Mouse (Mus musculus) embryonic facial prominence, embryonic 10.5 days (tissue): ENCODE measurements around the gene Pou2f3. TPM values are rescaled to one million over a fixed set of nuclear protein-coding genes. Genes with fewer than 3 reads are reported as not detected.

Experiments
- DNase-seq: peaks from one replicate; pipeline ENCODE4 v3.0.0-alpha.2; 2017; ENCODE audit warnings: low spot score
- H3K27ac ChIP-seq: fragments of 300-500 bp; sonication (generic); replicated peaks from 2 replicates; pipeline ENCODE4 v1.5.1; 2016; ENCODE audit warnings: mild to moderate bottlenecking
- H3K27me3 ChIP-seq: fragments of 300-500 bp; sonication (generic); replicated peaks from 2 replicates; pipeline ENCODE4 v1.6.1; 2016; ENCODE audit warnings: low read depth, mild to moderate bottlenecking; ENCODE audit not compliant: poor library complexity, severe bottlenecking
- H3K36me3 ChIP-seq: fragments of 300-500 bp; sonication (generic); replicated peaks from 2 replicates; pipeline ENCODE4 v1.6.1; 2016; ENCODE audit warnings: mild to moderate bottlenecking, moderate library complexity
- H3K4me1 ChIP-seq: fragments of 300-500 bp; sonication (generic); 2 replicates; pipeline ENCODE4 v1.6.1; 2016
- H3K4me3 ChIP-seq: fragments of 300-500 bp; sonication (generic); 2 replicates; pipeline ENCODE4 v1.5.1; 2016; ENCODE audit warnings: mild to moderate bottlenecking, moderate library complexity
- H3K9me3 ChIP-seq: fragments of 300-500 bp; sonication (generic); 2 replicates; pipeline ENCODE4 v1.6.1; 2016; ENCODE audit warnings: mild to moderate bottlenecking
- WGBS: fragments of 180-500 bp; shearing (Covaris S2); methylation state at CpG from one replicate; pipeline ENCODE4 v1.1.7; 2016; 5-methylcytosine and 5-hydroxymethylcytosine counted together
- polyA plus RNA-seq: library from polyadenylated mRNA; unstranded; fragments of >200 nt; fragmentation: Nextera tagmentation; extraction: Ambion mirVana; gene quantifications from 2 replicates; pipeline ENCODE4 v1.2.1, GENCODE M21; 2016

Gene Pou2f3
- polyA plus RNA-seq, 1 experiment from 2014 or later = not detected

DNA sequence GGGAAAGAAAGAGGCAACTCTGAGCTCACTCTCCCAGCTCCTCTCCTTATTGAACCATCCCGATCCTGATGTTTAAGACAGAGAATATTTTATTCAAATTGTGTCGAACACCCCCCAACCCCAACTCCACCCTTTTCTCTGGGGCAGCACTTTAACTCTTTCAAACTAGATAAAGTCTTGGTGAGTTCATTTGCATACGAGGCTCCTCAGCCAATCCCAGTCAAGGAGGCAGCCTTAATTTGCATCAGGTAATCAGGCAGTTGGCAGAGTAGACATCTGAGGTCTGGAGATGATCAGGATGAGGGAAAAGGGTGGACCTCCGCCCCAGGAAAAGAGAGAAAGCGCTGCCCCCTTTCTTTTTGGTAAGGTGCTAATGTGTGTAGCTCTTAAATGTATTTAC is 10.0 kb downstream of the Pou2f3 start:
- Histone ChIP-seq H3K27me3 (peaks cover 75% of the 10 kb centered on the region), H3K4me3 (peak overlapping the region; percentile 37), H3K27ac (no peak overlapping the region), H3K4me1 (peaks cover 16% of the 10 kb centered on the region), H3K36me3 (no peaks in the 10 kb centered on the region), H3K9me3 (no peaks in the 10 kb centered on the region)
- DNase-seq = no peak
- WGBS = 7% methylated on average over 5 of the region's 5 CpGs

DNA sequence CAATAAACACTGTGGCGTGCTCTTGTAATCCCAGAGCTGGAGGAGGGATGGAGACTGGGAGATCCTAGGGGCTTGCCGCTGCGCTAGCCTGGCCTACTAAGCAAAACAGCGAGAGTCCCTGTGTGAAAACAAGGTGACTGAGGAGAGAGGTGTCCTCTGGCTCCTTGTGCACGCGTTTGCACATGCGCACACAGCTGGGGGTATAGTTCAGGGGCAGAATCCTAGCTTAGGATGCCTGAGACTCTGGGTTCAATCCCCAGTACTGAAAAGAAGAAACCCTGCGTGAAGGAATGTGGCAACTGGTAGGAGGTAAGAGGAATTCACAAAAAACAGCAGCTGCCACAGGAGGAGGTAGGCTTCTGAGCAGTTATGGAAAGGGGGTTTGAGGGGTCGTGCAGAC is 16.2 kb downstream of the Pou2f3 start:
- no peak overlapping the region for H3K4me3 ChIP-seq
- H3K4me1 ChIP-seq = peaks cover 6% of the 10 kb centered on the region; the same call in 1 of the 2 replicates
- 12% methylated on average over 9 of the region's 9 CpGs for WGBS
- no peaks in the 10 kb centered on the region for H3K36me3 ChIP-seq
- peaks cover 57% of the 10 kb centered on the region for H3K27me3 ChIP-seq
- no peak for DNase-seq
- no peak overlapping the region for H3K27ac ChIP-seq
- H3K9me3 ChIP-seq = no peaks in the 10 kb centered on the region

DNA sequence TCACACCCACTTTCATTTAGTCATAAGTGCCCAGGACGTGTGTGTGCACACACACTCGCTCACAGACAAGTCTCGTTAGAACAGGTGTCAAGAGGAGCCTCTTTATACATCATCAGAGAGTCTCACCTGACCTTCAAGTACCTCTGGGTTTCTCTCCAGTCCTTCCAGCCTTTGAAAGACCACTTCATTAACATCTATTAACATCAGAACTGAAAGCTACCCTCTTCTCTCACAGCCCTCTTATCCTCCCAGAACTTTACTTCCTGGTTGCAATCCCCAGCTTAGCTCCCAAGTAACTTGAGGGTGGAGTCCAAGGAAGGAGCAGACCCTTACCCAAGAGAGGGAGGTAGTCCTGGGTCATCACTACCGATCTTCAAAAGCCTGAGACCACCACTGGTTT is 18.6 kb downstream of the Pou2f3 start:
- Histone ChIP-seq H3K9me3 (no peaks in the 10 kb centered on the region), H3K36me3 (no peaks in the 10 kb centered on the region), H3K4me1 (peaks cover 8% of the 10 kb centered on the region; the same call in 1 of the 2 replicates), H3K27ac (no peak overlapping the region), H3K4me3 (no peak overlapping the region), H3K27me3 (peaks cover 52% of the 10 kb centered on the region)
- 60% methylated on average over 4 of the region's 4 CpGs for WGBS
- no peak for DNase-seq

DNA sequence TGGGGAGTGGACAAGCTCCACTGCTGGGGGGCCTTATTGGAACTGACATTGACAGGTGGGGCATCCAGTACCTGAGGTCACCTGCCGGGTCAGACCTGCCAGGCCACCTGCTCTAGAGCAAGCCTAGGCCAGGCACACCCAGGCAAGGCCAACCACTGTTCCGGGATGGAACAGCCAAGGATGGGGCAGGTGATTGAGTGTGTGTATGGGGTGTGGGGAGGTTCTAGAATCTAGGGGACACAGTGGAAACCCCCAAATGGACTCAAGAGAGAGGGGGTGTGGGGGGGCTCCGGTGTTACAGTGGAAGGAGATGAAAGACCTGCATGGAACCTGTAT is 21.2 kb downstream of the Pou2f3 start:
- 59% methylated on average over 3 of the region's 3 CpGs for WGBS
- H3K36me3 ChIP-seq = no peaks in the 10 kb centered on the region
- H3K9me3 ChIP-seq = no peaks in the 10 kb centered on the region
- peaks cover 6% of the 10 kb centered on the region; the same call in 1 of the 2 replicates for H3K4me1 ChIP-seq
- peaks cover 46% of the 10 kb centered on the region for H3K27me3 ChIP-seq
- no peak overlapping the region for H3K27ac ChIP-seq
- no peak for DNase-seq
- H3K4me3 ChIP-seq = no peak overlapping the region

DNA sequence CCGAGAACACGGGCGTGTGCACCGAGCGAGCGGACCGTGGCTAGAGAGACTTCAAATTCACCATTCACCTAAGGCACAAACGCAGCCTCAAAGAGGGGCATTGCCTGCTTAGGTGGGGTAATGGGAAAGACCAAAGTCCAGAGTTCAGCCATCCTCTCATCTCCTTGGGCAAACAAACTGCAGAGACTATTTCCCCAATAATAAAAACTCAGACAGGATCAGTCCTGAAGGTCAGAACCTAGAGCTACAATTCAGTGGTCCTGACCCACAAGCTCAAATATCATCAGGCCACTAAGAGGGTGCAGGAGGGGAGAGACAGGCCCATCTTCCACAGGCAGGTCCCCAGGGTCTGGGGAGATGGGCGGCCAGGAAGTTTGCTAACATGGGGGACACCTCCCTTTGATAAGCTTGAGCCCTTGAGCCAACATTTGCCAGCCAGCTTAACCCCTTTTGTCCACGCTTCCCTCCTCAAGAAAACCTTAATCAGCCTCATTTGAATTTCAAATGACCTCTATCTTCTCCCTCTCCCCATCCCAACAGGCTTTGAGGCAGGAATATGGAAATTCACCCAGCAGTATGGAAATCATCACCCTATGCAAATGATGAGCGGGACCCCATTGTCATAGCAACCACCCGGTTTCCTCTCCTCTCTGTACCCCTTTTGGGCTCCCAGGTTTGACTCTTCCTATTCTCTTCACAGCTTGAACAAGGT is 21.7 kb downstream of the Pou2f3 start:
- 65% methylated on average over 12 of the region's 12 CpGs for WGBS
- Histone ChIP-seq H3K36me3 (no peaks in the 10 kb centered on the region), H3K27me3 (peaks cover 41% of the 10 kb centered on the region), H3K27ac (no peak overlapping the region), H3K4me1 (0 out of 2 replicates have a peak, but pooled peaks cover 4% of the 10 kb centered on the region), H3K9me3 (no peaks in the 10 kb centered on the region), H3K4me3 (no peak overlapping the region)
- DNase-seq = no peak

DNA sequence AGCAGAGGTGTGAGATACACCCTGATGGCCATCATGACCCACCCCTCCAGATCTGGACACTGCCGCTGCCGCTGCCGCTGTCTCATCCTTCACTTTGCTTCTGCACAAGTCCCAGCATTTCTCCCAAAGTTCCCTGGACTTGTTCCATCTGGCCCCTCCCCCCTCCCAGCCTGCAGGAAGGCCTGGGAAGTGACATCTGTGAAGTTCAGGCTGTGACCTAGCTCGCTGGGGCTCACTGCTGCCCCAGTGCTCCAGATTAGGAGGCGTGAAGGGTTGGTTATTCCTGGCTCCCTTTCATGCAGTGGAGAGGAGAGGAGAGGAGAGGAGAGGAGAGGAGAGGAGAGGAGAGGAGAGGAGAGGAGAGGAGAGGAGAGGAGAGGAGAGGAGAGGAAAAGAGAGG is 30.6 kb downstream of the Pou2f3 start:
- 58% methylated on average over 5 of the region's 5 CpGs for WGBS
- DNase-seq = peak; percentile 14

DNA sequence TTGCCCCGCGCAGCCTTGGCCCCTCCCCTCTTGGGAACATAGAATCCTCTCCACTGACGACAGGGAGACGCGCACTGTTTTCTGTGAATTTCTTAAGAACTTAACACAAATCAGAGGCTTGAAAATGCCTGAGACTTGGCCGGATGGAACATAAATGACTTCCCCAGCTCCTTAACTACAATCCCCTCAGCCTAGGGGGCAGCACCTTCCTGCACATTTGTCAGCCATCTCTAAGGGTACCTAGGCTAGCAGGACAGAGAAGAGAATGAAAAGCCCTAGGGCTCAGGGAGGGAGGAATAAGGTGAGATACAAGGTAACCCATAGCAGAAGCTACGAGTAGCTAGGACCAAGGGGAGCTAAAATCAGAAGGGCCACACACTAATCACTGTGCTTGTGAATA is 32.0 kb downstream of the Pou2f3 start:
- H3K36me3 ChIP-seq = no peaks in the 10 kb centered on the region
- H3K27ac ChIP-seq = no peak overlapping the region
- H3K27me3 ChIP-seq = no peaks in the 10 kb centered on the region
- 59% methylated on average over 7 of the region's 7 CpGs for WGBS
- peaks cover 10% of the 10 kb centered on the region for H3K4me1 ChIP-seq
- no peaks in the 10 kb centered on the region for H3K9me3 ChIP-seq
- no peak for DNase-seq
- no peak overlapping the region for H3K4me3 ChIP-seq

More for the DNA sequence above, 30.6 kb downstream of the Pou2f3 start:
- H3K36me3 ChIP-seq = no peaks in the 10 kb centered on the region
- no peaks in the 10 kb centered on the region for H3K9me3 ChIP-seq
- peak overlapping the region; percentile 35; the same call in 1 of the 2 replicates for H3K27ac ChIP-seq
- peaks cover 10% of the 10 kb centered on the region for H3K4me1 ChIP-seq
- H3K4me3 ChIP-seq = no peak overlapping the region
- H3K27me3 ChIP-seq = no peaks in the 10 kb centered on the region

DNA sequence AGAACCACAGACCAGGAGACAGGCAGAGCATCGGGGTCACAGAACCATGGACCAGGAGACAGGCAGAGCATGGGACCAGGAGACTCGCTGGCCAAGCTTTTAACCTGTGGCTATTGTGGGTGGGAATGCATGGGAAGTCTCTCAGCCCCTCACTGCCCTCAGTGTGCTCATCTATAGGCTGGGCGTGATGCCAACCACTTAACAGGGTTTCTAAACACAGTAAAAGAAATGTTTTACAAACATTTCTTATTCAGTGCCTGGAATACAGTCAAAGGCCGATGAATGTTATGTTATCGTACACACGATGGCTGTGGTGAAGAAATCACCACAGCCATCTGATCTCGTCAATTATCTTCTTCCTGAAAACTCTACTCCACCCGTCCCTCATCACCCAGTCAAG is 43.1 kb downstream of the Pou2f3 start:
- 89% methylated on average over 8 of the region's 8 CpGs for WGBS
- H3K9me3 ChIP-seq = no peaks in the 10 kb centered on the region
- no peak overlapping the region for H3K27ac ChIP-seq
- H3K36me3 ChIP-seq = no peaks in the 10 kb centered on the region
- H3K4me3 ChIP-seq = no peak overlapping the region
- DNase-seq = no peak
- peaks cover 3% of the 10 kb centered on the region; the same call in 1 of the 2 replicates for H3K4me1 ChIP-seq
- H3K27me3 ChIP-seq = no peaks in the 10 kb centered on the region

DNA sequence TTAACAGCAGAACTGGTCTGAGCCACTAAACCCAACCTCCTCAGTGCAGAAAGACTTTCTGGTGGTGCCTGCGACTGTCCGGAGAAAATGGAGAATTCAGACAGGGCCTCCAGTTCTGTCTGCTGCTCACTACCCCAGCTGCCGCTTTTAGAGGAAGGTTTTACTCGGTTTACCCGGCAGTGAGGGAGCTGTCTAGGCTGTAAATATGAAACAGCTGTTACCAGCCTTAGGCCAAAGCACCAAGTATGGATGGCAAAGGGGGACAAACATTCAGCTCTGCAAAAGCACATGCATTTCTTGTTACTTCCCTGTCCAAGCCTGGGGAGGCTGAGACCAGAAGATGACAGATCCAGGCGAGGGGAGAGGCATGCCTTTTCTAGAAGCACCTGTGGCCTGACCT is 43.8 kb downstream of the Pou2f3 start:
- no peak overlapping the region for H3K27ac ChIP-seq
- no peaks in the 10 kb centered on the region for H3K9me3 ChIP-seq
- no peaks in the 10 kb centered on the region for H3K36me3 ChIP-seq
- peaks cover 3% of the 10 kb centered on the region; the same call in 1 of the 2 replicates for H3K4me1 ChIP-seq
- H3K27me3 ChIP-seq = no peaks in the 10 kb centered on the region
- no peak overlapping the region for H3K4me3 ChIP-seq
- 67% methylated on average over 6 of the region's 6 CpGs for WGBS
- DNase-seq = no peak

DNA sequence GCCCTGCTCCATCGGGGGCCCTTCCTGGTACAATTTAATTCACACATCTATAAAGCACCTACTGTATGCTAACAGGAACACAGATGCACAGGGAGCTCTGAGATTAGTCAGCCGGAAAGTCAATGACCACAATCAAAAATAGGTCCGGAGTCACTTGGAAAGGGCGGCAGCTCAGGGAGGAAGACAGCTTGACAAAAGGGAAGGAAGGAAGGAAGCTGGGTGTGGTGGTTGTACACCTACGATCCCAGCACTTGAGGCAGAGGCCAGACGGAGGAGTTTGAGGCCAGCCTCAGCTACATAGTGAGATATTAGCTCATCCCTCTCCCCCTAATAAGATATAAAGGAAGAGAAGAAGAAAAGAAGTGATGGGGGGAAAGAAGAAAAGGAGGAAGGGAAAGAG is 54.2 kb downstream of the Pou2f3 start:
- H3K9me3 ChIP-seq = no peaks in the 10 kb centered on the region
- no peaks in the 10 kb centered on the region for H3K36me3 ChIP-seq
- no peak overlapping the region for H3K4me3 ChIP-seq
- H3K27me3 ChIP-seq = no peaks in the 10 kb centered on the region
- H3K4me1 ChIP-seq = no peaks in the 10 kb centered on the region
- 78% methylated on average over 6 of the region's 6 CpGs for WGBS
- no peak overlapping the region for H3K27ac ChIP-seq
- no peak for DNase-seq

DNA sequence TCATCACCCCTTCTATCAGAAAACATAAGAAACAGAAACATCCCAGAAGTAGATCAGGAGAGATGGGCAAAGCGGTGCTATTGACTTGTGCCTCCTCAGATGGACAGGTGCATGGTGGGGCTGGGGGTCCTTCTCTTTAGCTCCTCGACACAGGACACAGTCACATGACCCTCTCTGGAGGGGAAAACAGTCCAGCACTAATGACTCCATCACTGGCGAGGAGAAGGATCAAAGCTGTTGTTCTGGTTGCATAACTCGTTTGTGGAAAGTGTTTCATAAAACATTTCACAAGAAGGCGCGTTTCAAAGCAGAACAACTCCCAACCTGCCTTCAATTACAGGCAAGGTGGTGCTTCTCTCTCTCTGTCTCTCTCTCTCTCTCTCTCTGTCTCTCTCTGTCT is 58.4 kb downstream of the Pou2f3 start:
- Histone ChIP-seq H3K4me1 (no peaks in the 10 kb centered on the region), H3K9me3 (no peaks in the 10 kb centered on the region), H3K36me3 (no peaks in the 10 kb centered on the region), H3K27ac (no peak overlapping the region), H3K4me3 (no peak overlapping the region), H3K27me3 (no peaks in the 10 kb centered on the region)
- WGBS = 83% methylated on average over 6 of the region's 6 CpGs
- no peak for DNase-seq

DNA sequence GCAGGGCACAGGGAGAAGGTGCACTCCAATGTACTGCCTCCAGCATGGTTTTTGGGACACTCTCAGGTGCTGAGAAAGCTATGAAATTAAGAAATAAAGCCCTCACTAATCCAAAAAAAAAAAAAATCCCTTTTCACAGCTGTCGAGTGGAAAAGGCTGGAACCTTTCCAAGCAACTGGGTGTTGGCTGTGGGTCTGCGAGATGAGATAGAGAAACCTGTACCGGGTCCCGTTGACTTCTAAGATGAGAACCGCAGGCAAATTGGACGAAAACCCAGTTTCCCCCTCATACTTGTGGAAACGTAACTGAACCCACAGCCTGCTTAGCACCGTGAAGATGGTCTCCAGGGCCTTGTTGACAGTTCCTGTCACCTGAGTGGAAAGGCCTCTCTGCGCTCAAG is 59.2 kb downstream of the Pou2f3 start:
- no peaks in the 10 kb centered on the region for H3K27me3 ChIP-seq
- no peaks in the 10 kb centered on the region for H3K9me3 ChIP-seq
- WGBS = 86% methylated on average over 9 of the region's 9 CpGs
- no peaks in the 10 kb centered on the region for H3K4me1 ChIP-seq
- no peaks in the 10 kb centered on the region for H3K36me3 ChIP-seq
- no peak for DNase-seq
- no peak overlapping the region for H3K4me3 ChIP-seq
- no peak overlapping the region for H3K27ac ChIP-seq

DNA sequence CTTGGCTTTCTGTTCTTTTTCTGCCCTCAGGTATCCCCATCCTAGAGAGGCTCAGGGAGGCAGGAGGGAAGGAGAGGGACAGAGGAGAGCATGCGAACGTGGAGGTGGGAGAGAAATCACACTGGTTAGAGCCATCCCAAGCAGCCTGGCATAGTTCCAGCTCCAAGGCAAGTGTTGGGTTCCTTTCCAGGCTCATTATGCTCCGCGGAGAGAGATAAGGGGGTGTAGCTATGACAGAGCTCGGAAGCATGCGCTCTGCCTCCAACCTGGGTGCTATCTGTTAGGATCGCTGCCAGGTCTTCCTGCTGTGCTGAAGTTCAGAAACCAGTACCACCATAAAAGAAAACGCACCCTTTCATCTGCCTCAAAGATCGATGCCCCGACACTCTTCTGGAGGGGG is 60.1 kb downstream of the Pou2f3 start:
- H3K4me1 ChIP-seq = no peaks in the 10 kb centered on the region
- whole genome bisulfite sequencing = 75% methylated on average over 10 of the region's 10 CpGs
- no peaks in the 10 kb centered on the region for H3K36me3 ChIP-seq
- no peak overlapping the region for H3K4me3 ChIP-seq
- no peaks in the 10 kb centered on the region for H3K9me3 ChIP-seq
- H3K27me3 ChIP-seq = no peaks in the 10 kb centered on the region
- no peak for DNase-seq
- no peak overlapping the region for H3K27ac ChIP-seq
